In genomic region chr7:127776878-127777473, GRCm38 (mm10) we compare ENCODE assay signal across 8 mouse cellular contexts. TPM values are rescaled to one million over a fixed set of nuclear protein-coding genes. Genes with fewer than 3 reads are reported as not detected.
A peak's percentile ranks its signal among the peaks of the same experiment; 100 is the strongest.
DNase-seq lines count a peak whose midpoint lies in the region; ATAC-seq and TF ChIP-seq lines count a peak whose summit lies in the region.

No protein-coding gene starts in this region.

- WGBS in forebrain, embryonic 14.5 days, result 1% methylated on average over 62 of the region's 70 CpGs
- WGBS in lung, adult 2 months, result under 1% methylated on average over 68 of the region's 70 CpGs

- H3K27ac ChIP-seq in ES-Bruce4 (ENCODE audit: insufficient read depth, low read length), result peak overlapping the region; percentile 85
- H3K27ac ChIP-seq in forebrain, embryonic 14.5 days (ENCODE audit: low read depth, low read length), result peak overlapping the region; percentile 96

- no peak for TF ChIP-seq POLR2A in ES-Bruce4 (IDR thresholded peaks at IDR 0.05; ENCODE audit: insufficient read depth, low read length)
- TF ChIP-seq POLR2A in lung, adult 2 months (IDR thresholded peaks at IDR 0.05; ENCODE audit: borderline replicate concordance, extremely low read depth, low read depth, low read length), result peak; percentile 74; the same call in 1 of the 2 replicates

- peak; percentile 77 for ATAC-seq in cerebellum, adult (ENCODE audit: insufficient number of reproducible peaks, low FRiP score, low TSS enrichment)
- peak; percentile 94 for ATAC-seq in forebrain, embryonic 14.5 days
- ATAC-seq in neutrophil, adult 5-6 weeks (ENCODE audit: extremely low read depth, insufficient number of reproducible peaks, low FRiP score, poor library complexity, severe bottlenecking), result peak; percentile 91

- peak overlapping the region; percentile 96 for H3K9ac ChIP-seq in ES-Bruce4 (ENCODE audit: low read depth, poor library complexity, severe bottlenecking)
- H3K9ac ChIP-seq in forebrain, embryonic 14.5 days (ENCODE audit: low read length), result peak overlapping the region; percentile 90

- TF ChIP-seq EP300 in ES-Bruce4 (IDR thresholded peaks at IDR 0.05; ENCODE audit: insufficient read depth, low read depth, low read length), result no peak

- peak overlapping the region; percentile 82 for H3K4me2 ChIP-seq in forebrain, embryonic 14.5 days (ENCODE audit: low read length)

- no peaks in the 10 kb centered on the region for H3K4me1 ChIP-seq in ES-Bruce4 (ENCODE audit: control insufficient read depth, insufficient read depth, low read length)
- H3K4me1 ChIP-seq in forebrain, embryonic 14.5 days (ENCODE audit: control insufficient read depth, insufficient read depth, low read length), result peaks cover 9% of the 10 kb centered on the region
- H3K4me1 ChIP-seq in lung, adult 2 months (ENCODE audit: control insufficient read depth, insufficient read depth, low read length), result peaks cover 11% of the 10 kb centered on the region

- no peaks in the 10 kb centered on the region for H3K9me3 ChIP-seq in ES-Bruce4 (replicated peaks; ENCODE audit: control insufficient read depth, insufficient read depth, low read length, poor library complexity, severe bottlenecking)
- H3K9me3 ChIP-seq in forebrain, embryonic 14.5 days (replicated peaks; ENCODE audit: control insufficient read depth, low read length), result no peaks in the 10 kb centered on the region

- no peak for TF ChIP-seq CTCF in ES-Bruce4 (IDR thresholded peaks at IDR 0.05; ENCODE audit: low read depth, low read length)
- TF ChIP-seq CTCF in lung, adult 2 months (IDR thresholded peaks at IDR 0.05; ENCODE audit: insufficient read depth, low read length), result no peak

- H3K27me3 ChIP-seq in ES-Bruce4 (ENCODE audit: control insufficient read depth, insufficient read depth, low read length, poor library complexity, severe bottlenecking), result no peaks in the 10 kb centered on the region
- no peaks in the 10 kb centered on the region for H3K27me3 ChIP-seq in forebrain, embryonic 14.5 days (replicated peaks; ENCODE audit: control insufficient read depth, insufficient read depth, low read length)

- intact Hi-C loops in heart, postnatal 25 days (cut with DNase I), result no loop called here

- H3K36me3 ChIP-seq in ES-Bruce4 (ENCODE audit: control insufficient read depth, insufficient read depth, low read length, poor library complexity, severe bottlenecking), result peaks cover 27% of the 10 kb centered on the region
- peaks cover 36% of the 10 kb centered on the region for H3K36me3 ChIP-seq in forebrain, embryonic 14.5 days (ENCODE audit: control insufficient read depth, insufficient read depth, low read length)

- peak; percentile 98 for DNase-seq in forebrain, embryonic 14.5 days (ENCODE audit: low spot score)
- DNase-seq in heart, postnatal 25 days (ENCODE audit: low spot score), result peak; percentile 93
- DNase-seq in layer of hippocampus, adult 18-20 months (ENCODE audit: low spot score in 2 of 2), result peak; percentile 96 to 97
- DNase-seq in lung, adult 2 months, result peak; percentile 97
- peak; percentile 88 to 94 for DNase-seq in thymus, adult 18-20 months

- peak overlapping the region; percentile 87 for H3K4me3 ChIP-seq in ES-Bruce4 (ENCODE audit: low read depth, low read length)
- peak overlapping the region; percentile 96 for H3K4me3 ChIP-seq in forebrain, embryonic 14.5 days (ENCODE audit: low read depth, low read length)
- H3K4me3 ChIP-seq in lung, adult 2 months (replicated peaks; ENCODE audit: extremely low read depth, low read depth, low read length), result peak overlapping the region; percentile 86

RNA-seq across cellular contexts. Expression of gene Setd1a, which starts 0.5 kb away (rescaled TPM):
- polyA plus RNA-seq in ES-Bruce4 (2011; ENCODE audit: insufficient read depth, insufficient read length, low read depth, missing spikeins), result 49.1 and 51.7 TPM in 2 replicates
- 17.0 and 18.0 TPM in 2 replicates for polyA plus RNA-seq in forebrain, embryonic 14.5 days (2014; fragmentation: Nextera tagmentation; extraction: Ambion mirVana)
- total RNA-seq in heart, postnatal 25 days (2021), result 10 to 100 TPM; 18.8 to 21.1 TPM
- total RNA-seq in layer of hippocampus, adult 18-20 months (2021), result 10 to 100 TPM; 35.4 to 44.6 TPM
- 10.8 and 15.6 TPM in 2 replicates for polyA plus RNA-seq in lung, adult 2 months (2012; rRNA removed)
- 14.4 and 16.7 TPM in 2 replicates for total RNA-seq in neutrophil, adult 5-6 weeks (2017)

RNA-seq across cellular contexts. Expression of gene Orai3, which starts 7.4 kb away (rescaled TPM):
- polyA plus RNA-seq in ES-Bruce4 (2011; ENCODE audit: insufficient read depth, insufficient read length, low read depth, missing spikeins), result 20.2 and 23.2 TPM in 2 replicates
- polyA plus RNA-seq in forebrain, embryonic 14.5 days (2014; fragmentation: Nextera tagmentation; extraction: Ambion mirVana), result 3.3 and 4.2 TPM in 2 replicates
- 10 to 100 TPM; 16.5 to 19.4 TPM for total RNA-seq in heart, postnatal 25 days (2021)
- 10 to 100 TPM; 25.9 to 29.3 TPM for total RNA-seq in layer of hippocampus, adult 18-20 months (2021)
- 39.1 and 45.6 TPM in 2 replicates for polyA plus RNA-seq in lung, adult 2 months (2012; rRNA removed)
- total RNA-seq in neutrophil, adult 5-6 weeks (2017), result 35.7 and 42.8 TPM in 2 replicates

RNA-seq across cellular contexts. Expression of gene Gm49388, which starts 8.4 kb away (rescaled TPM):
- polyA plus RNA-seq in ES-Bruce4 (2011; ENCODE audit: insufficient read depth, insufficient read length, low read depth, missing spikeins), result not detected in 2 replicates
- not detected in 2 replicates for polyA plus RNA-seq in forebrain, embryonic 14.5 days (2014; fragmentation: Nextera tagmentation; extraction: Ambion mirVana)
- total RNA-seq in heart, postnatal 25 days (2021), result 1 to 10 TPM; 2.0 to 3.6 TPM
- 1 to 10 TPM; 4.1 to 5.2 TPM for total RNA-seq in layer of hippocampus, adult 18-20 months (2021)
- polyA plus RNA-seq in lung, adult 2 months (2012; rRNA removed), result not detected in 2 replicates
- total RNA-seq in neutrophil, adult 5-6 weeks (2017), result 3.3 and 3.5 TPM in 2 replicates

RNA-seq across cellular contexts. Expression of gene Hsd3b7, which starts 23.4 kb away (rescaled TPM):
- 7.9 and 11.2 TPM in 2 replicates for polyA plus RNA-seq in ES-Bruce4 (2011; ENCODE audit: insufficient read depth, insufficient read length, low read depth, missing spikeins)
- 6.9 and 9.7 TPM in 2 replicates for polyA plus RNA-seq in forebrain, embryonic 14.5 days (2014; fragmentation: Nextera tagmentation; extraction: Ambion mirVana)
- total RNA-seq in heart, postnatal 25 days (2021), result 10 to 100 TPM; 15.4 to 16.0 TPM
- total RNA-seq in layer of hippocampus, adult 18-20 months (2021), result 1 to 10 TPM; 6.3 to 7.8 TPM
- 79.4 and 81.7 TPM in 2 replicates for polyA plus RNA-seq in lung, adult 2 months (2012; rRNA removed)
- 4.4 and 4.5 TPM in 2 replicates for total RNA-seq in neutrophil, adult 5-6 weeks (2017)

RNA-seq across cellular contexts. Expression of gene Fbxl19, which starts 32.6 kb away (rescaled TPM):
- 55.1 and 58.3 TPM in 2 replicates for polyA plus RNA-seq in ES-Bruce4 (2011; ENCODE audit: insufficient read depth, insufficient read length, low read depth, missing spikeins)
- 7.2 and 7.8 TPM in 2 replicates for polyA plus RNA-seq in forebrain, embryonic 14.5 days (2014; fragmentation: Nextera tagmentation; extraction: Ambion mirVana)
- 1 to 10 TPM; 3.0 to 4.2 TPM for total RNA-seq in heart, postnatal 25 days (2021)
- total RNA-seq in layer of hippocampus, adult 18-20 months (2021), result 10 to 100 TPM; 59.2 to 59.7 TPM
- polyA plus RNA-seq in lung, adult 2 months (2012; rRNA removed), result 25.9 and 27.3 TPM in 2 replicates
- 9.0 and 9.2 TPM in 2 replicates for total RNA-seq in neutrophil, adult 5-6 weeks (2017)

Comparison
In these comparisons a context has a peak if more than half of its experiments do, and no peak if none do; other contexts are left out.
1. Peak in every context shown above with its lines: DNase-seq, ATAC-seq, H3K4me3 ChIP-seq and H3K27ac ChIP-seq.